Mouse (Mus musculus) small intestine, adult 2 months (tissue): ENCODE data around the gene Ttn.

Experiments used
- CTCF ChIP-seq: fragments of 200-500 bp; IDR thresholded peaks from 2 replicates; pipeline ENCODE4 v1.5.1; 2012; ENCODE audit warnings: low read depth, mild to moderate bottlenecking, control low read depth, inconsistent platforms, low read length, moderate library complexity, mixed read lengths; ENCODE audit not compliant: insufficient replicate concordance, insufficient read length; ENCODE audit errors: extremely low read depth
- POLR2A ChIP-seq: fragments of 200-500 bp; IDR thresholded peaks from 2 replicates; pipeline ENCODE4 v1.6.1; 2012; ENCODE audit warnings: low read depth, mild to moderate bottlenecking, control low read depth, inconsistent platforms, low read length, moderate library complexity

- no peak for TF ChIP-seq POLR2A
- no peak for TF ChIP-seq CTCF
Measured at GRCm38 (mm10) chr2:76984384-76984783, 2.0 kb upstream of the Ttn start.
